In the genomic region with DNA sequence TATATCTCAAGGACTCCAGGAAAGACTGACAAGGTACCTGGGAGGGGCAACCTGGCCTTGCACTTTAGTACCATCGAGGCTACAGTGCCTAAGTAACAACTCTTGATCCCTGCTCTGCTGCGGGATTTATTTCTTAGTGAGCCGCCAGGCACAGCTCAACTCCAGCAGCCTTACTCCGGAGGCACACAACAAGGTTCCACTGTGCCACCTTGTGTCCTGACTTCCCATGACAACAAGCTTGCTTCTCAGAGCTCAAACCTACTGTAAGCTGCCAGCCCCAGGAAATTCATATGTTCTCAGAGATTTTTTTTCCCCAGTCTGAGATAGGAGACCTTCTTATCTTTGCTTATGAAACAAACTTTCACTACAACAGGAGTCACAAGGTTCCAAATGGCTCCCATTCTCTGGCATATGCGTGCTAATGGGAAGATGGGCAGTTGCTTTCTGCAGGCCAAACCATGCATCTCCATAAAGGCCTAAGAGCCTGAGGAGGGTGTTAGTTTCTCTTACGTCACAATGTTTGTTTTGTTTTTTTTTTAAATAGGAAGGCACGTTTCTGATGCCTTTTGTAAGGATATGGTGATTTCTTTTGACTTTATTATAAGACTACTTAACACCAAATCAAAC, we compare ENCODE assay signal across 9 mouse cellular contexts.
DNase-seq lines count a peak whose midpoint lies in the region; ATAC-seq and TF ChIP-seq lines count a peak whose summit lies in the region.
"Had no signal": no experiment of that assay in that cellular context is flagged by ENCODE, and none has a peak within 500 bp of the region (broad histone marks: within the 10 kb centered on the region; RNA-seq: fewer than 3 reads in every experiment).

No protein-coding gene starts in this region.

- H3K4me3 ChIP-seq in heart, embryonic 11.5 days (ENCODE audit: low read depth, low read length): no peak overlapping the region
- H3K4me3 ChIP-seq in lung, embryonic 14.5 days (ENCODE audit: low read depth, low read length): no peak overlapping the region
- H3K4me3 ChIP-seq: embryonic facial prominence, embryonic 15.5 days had no signal

- H3K4me2 ChIP-seq in heart, embryonic 11.5 days: no peak overlapping the region
- no peak overlapping the region for H3K4me2 ChIP-seq in lung, embryonic 14.5 days
- H3K4me2 ChIP-seq: embryonic facial prominence, embryonic 15.5 days had no signal

- WGBS in heart, embryonic 11.5 days (ENCODE audit: insufficient replicate concordance): 36% methylated on average over 7 of the region's 7 CpGs
- WGBS in lung, embryonic 14.5 days: 41% methylated on average over 7 of the region's 7 CpGs

- DNase-seq in heart, adult 18-20 months: peak; percentile 15 to 17
- DNase-seq in lung, embryonic 14.5 days: peak; percentile 68
- no peak for DNase-seq in lung, postnatal 25 days (ENCODE audit: low spot score)
- peak; percentile 82 for DNase-seq in brain, adult 2 months (ENCODE audit: low read depth, low spot score)
- DNase-seq in kidney, postnatal 4 days: peak; percentile 40 to 53
- DNase-seq in T-cell, adult 2 months (ENCODE audit: low spot score): no peak

- no peaks in the 10 kb centered on the region for H3K27me3 ChIP-seq in heart, embryonic 11.5 days (ENCODE audit: control insufficient read depth, insufficient read depth, low read length)
- no peaks in the 10 kb centered on the region for H3K27me3 ChIP-seq in lung, embryonic 14.5 days (ENCODE audit: insufficient read depth, low read length)
- H3K27me3 ChIP-seq: embryonic facial prominence, embryonic 15.5 days had no signal

- TF ChIP-seq CTCF in lung, embryonic 14.5 days (IDR thresholded peaks at IDR 0.05; ENCODE audit: low read depth): peak; percentile 53

- H3K9ac ChIP-seq in heart, embryonic 11.5 days (ENCODE audit: low read depth, low read length): no peak overlapping the region
- no peak overlapping the region for H3K9ac ChIP-seq in lung, embryonic 14.5 days
- H3K9ac ChIP-seq: embryonic facial prominence, embryonic 15.5 days had no signal

- H3K9me3 ChIP-seq in heart, embryonic 11.5 days (replicated peaks; ENCODE audit: control insufficient read depth, low read length): no peaks in the 10 kb centered on the region
- no peaks in the 10 kb centered on the region for H3K9me3 ChIP-seq in lung, embryonic 14.5 days (ENCODE audit: low read depth, low read length)
- H3K9me3 ChIP-seq: embryonic facial prominence, embryonic 15.5 days had no signal

- no peak for ATAC-seq in heart, embryonic 11.5 days (replicated peaks; ENCODE audit: insufficient number of reproducible peaks, low FRiP score, low TSS enrichment)
- no peak for ATAC-seq in lung, embryonic 14.5 days (ENCODE audit: insufficient read depth)
- no peak for ATAC-seq in megakaryocyte-erythroid progenitor cell, adult 5-6 weeks (replicated peaks; ENCODE audit: low FRiP score, low TSS enrichment, poor library complexity, severe bottlenecking)

- no peaks in the 10 kb centered on the region for H3K36me3 ChIP-seq in heart, embryonic 11.5 days (ENCODE audit: control insufficient read depth, insufficient read depth, low read length)
- no peaks in the 10 kb centered on the region for H3K36me3 ChIP-seq in lung, embryonic 14.5 days (ENCODE audit: insufficient read depth)
- H3K36me3 ChIP-seq: embryonic facial prominence, embryonic 15.5 days had no signal

- H3K4me1 ChIP-seq in heart, embryonic 11.5 days (ENCODE audit: control insufficient read depth, insufficient read depth, low read length): peaks cover 13% of the 10 kb centered on the region; the same call in 1 of the 2 replicates
- 0 out of 2 replicates have a peak, but pooled peaks cover 3% of the 10 kb centered on the region for H3K4me1 ChIP-seq in lung, embryonic 14.5 days (ENCODE audit: insufficient read depth)

- H3K27ac ChIP-seq in heart, embryonic 11.5 days (ENCODE audit: low read depth, low read length): no peak overlapping the region
- no peak overlapping the region for H3K27ac ChIP-seq in lung, embryonic 14.5 days (ENCODE audit: low read depth)
- H3K27ac ChIP-seq: embryonic facial prominence, embryonic 15.5 days had no signal

Comparison
In these comparisons a context has a peak if more than half of its experiments do, and no peak if none do; other contexts are left out.
1. DNase-seq: peak in heart, adult 18-20 months (2 of 2), lung, embryonic 14.5 days (single experiment), brain, adult 2 months (single experiment) and kidney, postnatal 4 days (2 of 2); none in lung, postnatal 25 days (single experiment) and T-cell, adult 2 months (single experiment).